Mouse (Mus musculus) kidney, embryonic 14.5 days (tissue): ENCODE results near the gene Pafah2. TPM values are rescaled to one million over a fixed set of nuclear protein-coding genes. Genes with fewer than 3 reads are reported as not detected.
A peak's percentile ranks its signal among the peaks of the same experiment; 100 is the strongest.

Source experiments
- ATAC-seq: fragments of 200-750 bp; cut with Nextera tagmentation; 2 replicates; pipeline ENCODE4 v1.8.0; 2017; ENCODE audit warnings: moderate number of reproducible peaks, mild to moderate bottlenecking, moderate TSS enrichment, moderate library complexity; ENCODE audit not compliant: low FRiP score, low TSS enrichment
- H3K27ac ChIP-seq: fragments of 300-500 bp; sonication (generic); 2 replicates; pipeline ENCODE4 v1.5.1; 2014; ENCODE audit warnings: low read depth, mild to moderate bottlenecking, low read length, moderate library complexity, mixed read lengths
- H3K27me3 ChIP-seq: fragments of 300-500 bp; sonication (generic); 2 replicates; pipeline ENCODE4 v1.6.1; 2014; ENCODE audit warnings: mild to moderate bottlenecking, low read length; ENCODE audit not compliant: control insufficient read depth, insufficient read depth
- H3K36me3 ChIP-seq: fragments of 300-500 bp; sonication (generic); 2 replicates; pipeline ENCODE4 v1.6.1; 2014; ENCODE audit warnings: low read length, mixed read lengths; ENCODE audit not compliant: control insufficient read depth, insufficient read depth
- H3K4me1 ChIP-seq: fragments of 300-500 bp; sonication (generic); 2 replicates; pipeline ENCODE4 v1.6.1; 2014; ENCODE audit warnings: low read length, mixed read lengths; ENCODE audit not compliant: control insufficient read depth, insufficient read depth
- H3K4me2 ChIP-seq: fragments of 300-500 bp; sonication (generic); replicated peaks from 2 replicates; pipeline ENCODE4 v1.6.1; 2014; ENCODE audit warnings: low read depth, mild to moderate bottlenecking, low read length
- H3K4me3 ChIP-seq: fragments of 300-500 bp; sonication (generic); 2 replicates; pipeline ENCODE4 v1.5.1; 2014; ENCODE audit warnings: mild to moderate bottlenecking, low read length
- H3K9ac ChIP-seq: fragments of 300-500 bp; sonication (generic); 2 replicates; pipeline ENCODE4 v1.6.1; 2014; ENCODE audit warnings: low read depth, mild to moderate bottlenecking, low read length, moderate library complexity
- H3K9me3 ChIP-seq: fragments of 300-500 bp; sonication (generic); 2 replicates; pipeline ENCODE4 v1.6.1; 2016; ENCODE audit warnings: low read length; ENCODE audit not compliant: control insufficient read depth
- WGBS: fragments of 180-500 bp; shearing (Covaris S2); extraction: QIAGEN DNeasy Blood & Tissue Kit; methylation state at CpG from one replicate; pipeline ENCODE4 v1.1.7; 2014; 5-methylcytosine and 5-hydroxymethylcytosine counted together
- polyA plus RNA-seq: library from polyadenylated mRNA; unstranded; fragments of >200 nt; fragmentation: Nextera tagmentation; extraction: Ambion mirVana; gene quantifications from 2 replicates; pipeline ENCODE4 v1.2.1, GENCODE M21; 2014

The Pafah2 gene
- polyA plus RNA-seq, 1 experiment from 2014 or later: 12.3 TPM

- Histone ChIP-seq H3K4me3 (peak overlapping the region; percentile 12; the same call in 1 of the 2 replicates), H3K36me3 (no peaks in the 10 kb centered on the region), H3K4me2 (0 out of 2 replicates have a peak overlapping the region, but pooled peaks have one; percentile 17), H3K9me3 (no peaks in the 10 kb centered on the region), H3K9ac (no peak overlapping the region), H3K4me1 (peaks cover 11% of the 10 kb centered on the region; the same call in 1 of the 2 replicates), H3K27ac (no peak overlapping the region), H3K27me3 (peaks cover 13% of the 10 kb centered on the region)
- ATAC-seq: no peak
- WGBS: 31% methylated on average over 34 of the region's 34 CpGs
Observed at GRCm38 (mm10) chr4:134453619-134454400, 57.7 kb downstream of the Pafah2 start.

GRCm38 (mm10) chr4:134455310-134455709 is 59.2 kb downstream of the Pafah2 start:
- Histone ChIP-seq H3K36me3 (no peaks in the 10 kb centered on the region), H3K4me3 (no peak overlapping the region), H3K9ac (no peak overlapping the region), H3K4me1 (peaks cover 7% of the 10 kb centered on the region; the same call in 1 of the 2 replicates), H3K9me3 (no peaks in the 10 kb centered on the region), H3K27ac (no peak overlapping the region), H3K4me2 (no peak overlapping the region), H3K27me3 (peaks cover 13% of the 10 kb centered on the region)
- 43% methylated on average over 6 of the region's 6 CpGs for WGBS
- ATAC-seq: no peak

DNA sequence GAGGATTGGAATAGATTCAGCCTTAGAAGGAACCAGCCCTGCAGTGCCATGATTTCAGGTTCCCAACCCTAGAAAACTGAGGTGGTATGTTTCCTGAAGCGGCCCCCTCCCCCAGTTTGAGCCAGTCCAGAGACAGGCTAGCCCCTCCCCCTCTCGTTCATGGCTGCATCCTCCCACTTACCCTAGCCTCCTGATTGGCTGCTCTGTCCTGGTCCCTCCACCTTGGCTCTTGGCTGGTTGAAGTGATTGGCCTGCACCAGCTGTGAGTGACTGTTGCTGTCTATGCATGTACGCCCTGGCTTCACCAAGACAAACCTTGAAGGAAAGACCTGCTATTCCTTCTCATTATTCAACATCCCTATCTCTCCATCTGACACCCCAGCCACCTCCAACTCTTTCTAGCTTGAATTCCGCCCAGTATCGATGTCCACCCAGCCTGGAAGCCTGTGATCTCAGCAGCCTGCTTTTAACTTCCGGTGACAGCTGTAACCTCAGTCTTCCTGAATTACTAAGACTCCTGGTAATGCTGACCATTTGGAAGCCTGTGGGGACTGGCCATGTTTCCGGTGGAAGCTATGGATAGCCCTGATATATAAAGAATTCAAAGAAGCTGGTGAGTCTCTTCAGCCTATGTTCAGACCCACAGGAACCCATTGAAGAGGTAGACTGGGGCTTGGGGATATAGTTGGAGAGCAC is 61.2 kb downstream of the Pafah2 start:
- 55% methylated on average over 7 of the region's 7 CpGs for WGBS
- H3K27me3 ChIP-seq: peaks cover 13% of the 10 kb centered on the region
- no peak overlapping the region for H3K27ac ChIP-seq

GRCm38 (mm10) chr4:134458856-134459255 is 62.7 kb downstream of the Pafah2 start:
- H3K4me2 ChIP-seq: no peak overlapping the region
- H3K36me3 ChIP-seq: no peaks in the 10 kb centered on the region
- H3K9me3 ChIP-seq: no peaks in the 10 kb centered on the region
- no peak overlapping the region for H3K4me3 ChIP-seq
- no peak for ATAC-seq
- no peaks in the 10 kb centered on the region for H3K4me1 ChIP-seq
- H3K9ac ChIP-seq: no peak overlapping the region
- H3K27me3 ChIP-seq: peaks cover 5% of the 10 kb centered on the region
- no peak overlapping the region for H3K27ac ChIP-seq
- 71% methylated on average over 5 of the region's 5 CpGs for WGBS

More for the DNA sequence above, 61.2 kb downstream of the Pafah2 start:
- no peaks in the 10 kb centered on the region for H3K36me3 ChIP-seq
- no peak for ATAC-seq
- H3K4me3 ChIP-seq: no peak overlapping the region
- no peaks in the 10 kb centered on the region for H3K9me3 ChIP-seq
- H3K4me2 ChIP-seq: no peak overlapping the region
- H3K9ac ChIP-seq: no peak overlapping the region
- H3K4me1 ChIP-seq: no peaks in the 10 kb centered on the region

DNA sequence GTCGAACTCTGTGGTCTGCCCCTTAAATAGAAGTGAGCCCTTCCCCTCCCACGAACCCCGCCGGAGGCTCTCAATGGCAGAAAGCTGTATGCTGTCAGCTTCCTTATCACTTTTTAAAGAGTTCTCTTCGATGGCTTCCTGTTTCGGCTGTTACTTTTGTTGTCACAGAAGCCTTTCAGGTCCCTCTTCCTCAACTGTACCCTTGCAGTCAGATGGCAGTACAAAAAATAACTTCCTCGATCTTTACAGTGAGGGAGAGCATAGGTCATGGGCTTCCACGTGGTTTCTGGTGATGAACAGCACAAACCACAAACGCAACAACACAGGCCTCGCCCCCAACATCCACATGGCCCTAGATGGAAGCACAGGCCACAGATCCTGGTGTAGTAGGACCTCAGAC is 64.2 kb downstream of the Pafah2 start:
- Histone ChIP-seq H3K9me3 (no peaks in the 10 kb centered on the region), H3K36me3 (no peaks in the 10 kb centered on the region), H3K4me1 (no peaks in the 10 kb centered on the region), H3K27me3 (no peaks in the 10 kb centered on the region; the same call in 1 of the 2 replicates), H3K4me3 (no peak overlapping the region), H3K27ac (no peak overlapping the region), H3K9ac (no peak overlapping the region), H3K4me2 (no peak overlapping the region)
- WGBS: 75% methylated on average over 10 of the region's 10 CpGs
- ATAC-seq: no peak

- H3K36me3 ChIP-seq: no peaks in the 10 kb centered on the region
- no peak overlapping the region for H3K9ac ChIP-seq
- ATAC-seq: no peak
- no peak overlapping the region for H3K4me3 ChIP-seq
- H3K4me1 ChIP-seq: no peaks in the 10 kb centered on the region
- H3K27me3 ChIP-seq: no peaks in the 10 kb centered on the region
- H3K27ac ChIP-seq: no peak overlapping the region
- no peak overlapping the region for H3K4me2 ChIP-seq
- no peaks in the 10 kb centered on the region for H3K9me3 ChIP-seq
- WGBS: 72% methylated on average over 5 of the region's 5 CpGs
Observed at GRCm38 (mm10) chr4:134461252-134461651, 65.1 kb downstream of the Pafah2 start.

- no peak overlapping the region for H3K4me2 ChIP-seq
- ATAC-seq: no peak
- H3K27me3 ChIP-seq: no peaks in the 10 kb centered on the region
- no peak overlapping the region for H3K27ac ChIP-seq
- H3K36me3 ChIP-seq: peaks cover 2% of the 10 kb centered on the region
- 47% methylated on average over 12 of the region's 12 CpGs for WGBS
- no peaks in the 10 kb centered on the region for H3K9me3 ChIP-seq
- H3K9ac ChIP-seq: no peak overlapping the region
- peaks cover 5% of the 10 kb centered on the region; the same call in 1 of the 2 replicates for H3K4me1 ChIP-seq
- no peak overlapping the region for H3K4me3 ChIP-seq
Observed at GRCm38 (mm10) chr4:134465789-134466188, 69.7 kb downstream of the Pafah2 start.

DNA sequence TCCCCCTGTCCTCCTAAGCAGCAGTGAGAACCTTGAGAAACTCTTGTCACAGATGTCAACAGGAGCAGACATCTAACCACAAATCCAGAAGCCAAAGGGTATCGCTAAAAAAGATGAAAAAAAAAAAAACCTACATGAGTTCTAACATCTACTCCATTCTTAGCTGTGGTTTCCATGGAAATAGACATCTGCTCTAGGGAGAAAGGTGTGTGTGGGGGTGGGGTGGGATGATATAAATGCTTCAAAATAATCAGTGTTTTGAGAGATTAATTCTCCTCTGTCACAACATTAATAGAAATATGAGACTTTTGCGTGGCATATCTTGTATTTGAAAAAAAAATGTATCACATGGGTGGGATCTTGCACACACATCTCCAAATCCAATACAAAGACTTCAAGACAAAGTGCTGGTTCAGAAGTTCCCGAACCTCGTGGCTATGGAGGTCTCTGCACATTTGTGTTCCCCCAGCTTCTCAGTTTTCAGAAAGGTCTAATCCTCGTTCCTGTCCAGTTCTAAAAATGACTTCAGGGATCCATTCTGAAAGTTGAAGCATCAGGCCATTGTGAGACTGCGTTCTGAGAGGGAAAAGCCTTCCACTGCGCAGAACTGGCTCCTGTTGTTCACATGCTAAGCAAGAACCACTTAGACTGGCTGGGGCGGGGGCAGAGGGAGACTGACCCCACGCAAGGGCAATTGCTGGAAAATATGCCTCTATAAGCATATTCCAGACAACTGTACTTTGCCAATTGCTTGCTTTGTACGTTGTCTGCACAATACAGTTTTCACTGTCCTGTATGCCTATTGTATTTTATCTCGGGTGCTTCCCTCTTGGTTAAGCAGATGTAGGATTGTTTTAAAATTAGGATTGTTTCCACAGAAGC is 70.5 kb downstream of the Pafah2 start:
- 75% methylated on average over 11 of the region's 11 CpGs for WGBS
- Histone ChIP-seq H3K4me2 (peak overlapping the region; percentile 72), H3K27ac (no peak overlapping the region), H3K4me3 (no peak overlapping the region), H3K36me3 (peaks cover 9% of the 10 kb centered on the region), H3K9ac (peak overlapping the region; percentile 96; the same call in 1 of the 2 replicates), H3K9me3 (no peaks in the 10 kb centered on the region), H3K4me1 (peaks cover 7% of the 10 kb centered on the region; the same call in 1 of the 2 replicates), H3K27me3 (no peaks in the 10 kb centered on the region)
- no peak for ATAC-seq
